Mouse (Mus musculus) embryonic facial prominence, embryonic 15.5 days (tissue): Measurements from ENCODE around the gene Tubb1. TPM values are rescaled to one million over a fixed set of nuclear protein-coding genes. Genes with fewer than 3 reads are reported as not detected.
A peak's percentile ranks its signal among the peaks of the same experiment; 100 is the strongest.

Experiments
- ATAC-seq: fragments of 200-750 bp; cut with Nextera tagmentation; 2 replicates; pipeline ENCODE4 v1.8.0; 2017; ENCODE audit warnings: low read depth, moderate TSS enrichment; ENCODE audit not compliant: insufficient number of reproducible peaks, low FRiP score, low TSS enrichment
- H3K27ac ChIP-seq: fragments of 300-500 bp; sonication (generic); replicated peaks from 2 replicates; pipeline ENCODE4 v1.5.1; 2015; ENCODE audit warnings: mild to moderate bottlenecking, inconsistent platforms
- H3K27me3 ChIP-seq: fragments of 300-500 bp; sonication (generic); 2 replicates; pipeline ENCODE4 v1.6.1; 2015; ENCODE audit warnings: inconsistent platforms
- H3K36me3 ChIP-seq: fragments of 300-500 bp; sonication (generic); 2 replicates; pipeline ENCODE4 v1.6.1; 2015; ENCODE audit warnings: mild to moderate bottlenecking, inconsistent platforms
- H3K4me1 ChIP-seq: fragments of 300-500 bp; sonication (generic); 2 replicates; pipeline ENCODE4 v1.6.1; 2015; ENCODE audit warnings: inconsistent platforms
- H3K4me2 ChIP-seq: fragments of 300-500 bp; sonication (generic); replicated peaks from 2 replicates; pipeline ENCODE4 v1.6.1; 2015; ENCODE audit warnings: mild to moderate bottlenecking, inconsistent platforms
- H3K4me3 ChIP-seq: fragments of 300-500 bp; sonication (generic); replicated peaks from 2 replicates; pipeline ENCODE4 v1.5.1; 2015; ENCODE audit warnings: mild to moderate bottlenecking, inconsistent platforms
- H3K9ac ChIP-seq: fragments of 300-500 bp; sonication (generic); 2 replicates; pipeline ENCODE4 v1.6.1; 2015; ENCODE audit warnings: inconsistent platforms
- H3K9me3 ChIP-seq: fragments of 300-500 bp; sonication (generic); replicated peaks from 2 replicates; pipeline ENCODE4 v1.6.1; 2016; ENCODE audit warnings: inconsistent platforms
- WGBS: fragments of 180-500 bp; shearing (Covaris S2); methylation state at CpG from one replicate; pipeline ENCODE4 v1.1.7; 2015; 5-methylcytosine and 5-hydroxymethylcytosine counted together
- polyA plus RNA-seq: library from polyadenylated mRNA; unstranded; fragments of >200 nt; fragmentation: Nextera tagmentation; extraction: Ambion mirVana; gene quantifications from 2 replicates; pipeline ENCODE4 v1.2.1, GENCODE M21; 2015

Gene Tubb1
- polyA plus RNA-seq, 1 experiment from 2014 or later = 0.83 TPM

GRCm38 (mm10) chr2:174472407-174472806, 21.9 kb downstream of the Tubb1 start:
- H3K9ac ChIP-seq = peak overlapping the region; percentile 77
- 6% methylated on average over 30 of the region's 30 CpGs for WGBS
- H3K27me3 ChIP-seq = no peaks in the 10 kb centered on the region
- H3K4me3 ChIP-seq = peak overlapping the region; percentile 84
- no peaks in the 10 kb centered on the region for H3K9me3 ChIP-seq
- peak; percentile 21 for ATAC-seq
- peaks cover 20% of the 10 kb centered on the region; the same call in 1 of the 2 replicates for H3K36me3 ChIP-seq
- H3K4me1 ChIP-seq = peaks cover 14% of the 10 kb centered on the region
- peak overlapping the region; percentile 77 for H3K27ac ChIP-seq
- H3K4me2 ChIP-seq = peak overlapping the region; percentile 77

- Histone ChIP-seq H3K4me1 (peaks cover 14% of the 10 kb centered on the region), H3K9ac (peak within 1 kb of the TSS; percentile 77), H3K36me3 (peaks cover 16% of the 10 kb centered on the region; the same call in 1 of the 2 replicates), H3K27me3 (no peaks in the 10 kb centered on the region), H3K4me3 (peak within 1 kb of the TSS; percentile 84), H3K9me3 (no peaks in the 10 kb centered on the region), H3K4me2 (peak within 1 kb of the TSS; percentile 77), H3K27ac (peak within 1 kb of the TSS; percentile 77)
- peak; percentile 98 for ATAC-seq
- WGBS = under 1% methylated on average over 53 of the region's 53 CpGs
Measured at GRCm38 (mm10) chr2:174472818-174473549, 22.5 kb downstream of the Tubb1 start, which contains the start of gene Prelid3b. TSS of gene Prelid3b (minus strand) at chr2:174473081.

- Histone ChIP-seq H3K4me2 (peak overlapping the region; percentile 77), H3K27ac (peak overlapping the region; percentile 76), H3K4me3 (peak overlapping the region; percentile 84), H3K27me3 (no peaks in the 10 kb centered on the region), H3K36me3 (peaks cover 11% of the 10 kb centered on the region; the same call in 1 of the 2 replicates), H3K9ac (peak overlapping the region; percentile 42; the same call in 1 of the 2 replicates), H3K4me1 (peaks cover 14% of the 10 kb centered on the region), H3K9me3 (no peaks in the 10 kb centered on the region)
- ATAC-seq = no peak
- 50% methylated on average over 5 of the region's 5 CpGs for WGBS
Measured at GRCm38 (mm10) chr2:174473550-174473927, 23.0 kb downstream of the Tubb1 start.

GRCm38 (mm10) chr2:174477543-174478319, 27.2 kb downstream of the Tubb1 start:
- ATAC-seq = no peak
- Histone ChIP-seq H3K9me3 (no peaks in the 10 kb centered on the region), H3K4me2 (no peak overlapping the region), H3K4me1 (peaks cover 6% of the 10 kb centered on the region), H3K27me3 (no peaks in the 10 kb centered on the region), H3K4me3 (no peak overlapping the region), H3K9ac (no peak overlapping the region), H3K36me3 (no peaks in the 10 kb centered on the region), H3K27ac (no peak overlapping the region)
- 66% methylated on average over 3 of the region's 3 CpGs for WGBS

GRCm38 (mm10) chr2:174478746-174479145, 28.3 kb downstream of the Tubb1 start:
- no peak overlapping the region for H3K9ac ChIP-seq
- no peak for ATAC-seq
- H3K4me3 ChIP-seq = no peak overlapping the region
- no peaks in the 10 kb centered on the region for H3K4me1 ChIP-seq
- whole genome bisulfite sequencing = 69% methylated on average over 5 of the region's 5 CpGs
- no peaks in the 10 kb centered on the region for H3K27me3 ChIP-seq
- no peaks in the 10 kb centered on the region for H3K36me3 ChIP-seq
- H3K9me3 ChIP-seq = no peaks in the 10 kb centered on the region
- no peak overlapping the region for H3K27ac ChIP-seq
- H3K4me2 ChIP-seq = no peak overlapping the region

GRCm38 (mm10) chr2:174487005-174487404, 36.5 kb downstream of the Tubb1 start:
- Histone ChIP-seq H3K27me3 (no peaks in the 10 kb centered on the region), H3K9me3 (no peaks in the 10 kb centered on the region), H3K4me2 (no peak overlapping the region), H3K4me3 (no peak overlapping the region), H3K36me3 (no peaks in the 10 kb centered on the region), H3K9ac (no peak overlapping the region), H3K27ac (no peak overlapping the region), H3K4me1 (no peaks in the 10 kb centered on the region)
- WGBS = 86% methylated on average over 5 of the region's 5 CpGs
- ATAC-seq = no peak

GRCm38 (mm10) chr2:174492858-174493257, 42.4 kb downstream of the Tubb1 start:
- ATAC-seq = no peak
- 72% methylated on average over 2 of the region's 2 CpGs for WGBS
- no peaks in the 10 kb centered on the region for H3K36me3 ChIP-seq
- H3K9me3 ChIP-seq = no peaks in the 10 kb centered on the region
- H3K27me3 ChIP-seq = no peaks in the 10 kb centered on the region
- no peak overlapping the region for H3K4me2 ChIP-seq
- H3K9ac ChIP-seq = no peak overlapping the region
- H3K4me1 ChIP-seq = no peaks in the 10 kb centered on the region
- H3K4me3 ChIP-seq = no peak overlapping the region
- no peak overlapping the region for H3K27ac ChIP-seq

GRCm38 (mm10) chr2:174500814-174501503, 50.5 kb downstream of the Tubb1 start:
- Histone ChIP-seq H3K27ac (no peak overlapping the region), H3K4me3 (no peak overlapping the region), H3K27me3 (no peaks in the 10 kb centered on the region), H3K36me3 (no peaks in the 10 kb centered on the region), H3K4me2 (no peak overlapping the region), H3K4me1 (no peaks in the 10 kb centered on the region), H3K9ac (no peak overlapping the region), H3K9me3 (no peaks in the 10 kb centered on the region)
- 72% methylated on average over 14 of the region's 14 CpGs for WGBS
- ATAC-seq = peak; percentile 51; the same call in 1 of the 2 replicates

- Histone ChIP-seq H3K36me3 (no peaks in the 10 kb centered on the region), H3K27ac (no peak overlapping the region), H3K9ac (no peak overlapping the region), H3K9me3 (no peaks in the 10 kb centered on the region), H3K4me2 (no peak overlapping the region), H3K4me3 (no peak overlapping the region), H3K4me1 (no peaks in the 10 kb centered on the region), H3K27me3 (no peaks in the 10 kb centered on the region)
- WGBS = 83% methylated on average over 8 of the region's 8 CpGs
- no peak for ATAC-seq
Measured at GRCm38 (mm10) chr2:174501517-174501916, 51.0 kb downstream of the Tubb1 start.

- Histone ChIP-seq H3K4me2 (no peak overlapping the region), H3K4me3 (no peak overlapping the region), H3K9me3 (no peaks in the 10 kb centered on the region), H3K36me3 (no peaks in the 10 kb centered on the region), H3K27ac (no peak overlapping the region), H3K9ac (no peak overlapping the region), H3K4me1 (no peaks in the 10 kb centered on the region), H3K27me3 (no peaks in the 10 kb centered on the region)
- ATAC-seq = no peak
- WGBS = 46% methylated on average over 5 of the region's 5 CpGs
Measured at GRCm38 (mm10) chr2:174502321-174502720, 51.8 kb downstream of the Tubb1 start.

- Histone ChIP-seq H3K4me1 (no peaks in the 10 kb centered on the region), H3K27ac (no peak overlapping the region), H3K9ac (no peak overlapping the region), H3K9me3 (no peaks in the 10 kb centered on the region), H3K4me2 (no peak overlapping the region), H3K27me3 (no peaks in the 10 kb centered on the region), H3K4me3 (no peak overlapping the region), H3K36me3 (no peaks in the 10 kb centered on the region)
- ATAC-seq = no peak
- 82% methylated on average over 25 of the region's 25 CpGs for WGBS
Measured at GRCm38 (mm10) chr2:174502831-174503460, 52.5 kb downstream of the Tubb1 start.
